Mouse (Mus musculus) adrenal gland, postnatal 14 days (tissue): ENCODE data around the gene Glis3. TPM values are rescaled to one million over a fixed set of nuclear protein-coding genes. Genes with fewer than 3 reads are reported as not detected.
A peak's percentile ranks its signal among the peaks of the same experiment; 100 is the strongest.

ENCODE experiments used
- DNase-seq: peaks from one replicate; pipeline ENCODE4 v3.0.0; 2021; ENCODE audit warnings: mixed read lengths
- total RNA-seq: library from RNA; stranded (reverse); gene quantifications from 2 replicates; pipeline ENCODE4 v1.2.3, GENCODE M21; 2021

The Glis3 gene
- total RNA-seq, 1 experiment from 2014 or later = 6.4 TPM

DNA sequence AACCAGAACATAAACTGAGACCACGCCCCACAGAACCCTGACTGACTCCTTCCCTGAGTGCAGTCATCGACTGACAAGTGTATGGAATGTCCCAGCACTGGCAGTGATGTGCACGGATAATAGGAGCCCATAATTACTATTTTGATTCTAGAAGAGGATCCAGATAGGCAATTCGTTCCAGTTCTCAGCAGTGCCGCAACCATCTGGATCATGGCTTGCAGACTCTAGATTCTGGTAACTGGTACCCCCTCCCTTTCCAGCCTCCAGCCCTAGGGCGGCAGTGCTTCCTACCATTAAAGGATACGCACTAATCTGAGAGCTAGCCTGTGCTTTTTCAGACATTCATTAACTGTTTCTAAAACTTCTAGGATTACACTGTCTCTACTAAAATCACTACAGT is 24.7 kb downstream of the Glis3 start:
- no peak for DNase-seq

DNA sequence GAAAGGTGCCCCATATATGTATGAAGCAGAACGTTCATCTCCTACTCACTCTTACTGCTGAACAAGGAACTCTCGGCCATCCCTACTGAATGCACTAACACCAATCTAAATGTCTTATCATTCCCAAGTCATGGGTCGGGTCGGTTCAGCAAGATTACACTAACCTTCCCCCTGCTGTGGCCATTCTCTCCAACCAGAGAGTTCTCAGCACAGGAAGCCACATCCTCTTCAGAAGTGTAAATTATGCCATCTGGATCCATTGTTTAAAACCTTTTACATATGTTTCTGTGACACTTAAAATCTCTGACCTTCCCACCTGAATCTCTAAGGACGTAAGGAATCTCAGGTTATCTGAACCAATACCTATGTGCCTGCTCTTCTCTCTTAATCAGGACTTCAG is 29.0 kb downstream of the Glis3 start:
- no peak for DNase-seq

DNA sequence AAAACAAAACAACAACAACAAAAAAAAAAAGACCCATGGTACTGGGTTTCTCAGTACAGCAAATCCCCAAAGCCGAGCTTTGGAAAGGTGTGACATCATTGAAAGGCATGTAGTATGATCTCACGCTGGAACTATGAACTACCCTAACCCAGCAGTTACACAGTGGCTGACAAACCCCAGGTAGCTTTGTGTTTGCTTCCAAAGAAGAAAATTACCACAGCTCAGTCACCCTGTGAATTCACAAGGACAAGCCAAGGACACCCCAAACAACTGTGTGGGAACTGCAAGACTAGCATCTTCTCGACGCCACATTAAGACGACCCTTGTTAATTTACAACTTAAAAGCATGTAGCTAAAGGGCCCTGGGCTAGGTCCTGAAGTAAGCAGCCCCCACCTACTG is 30.4 kb downstream of the Glis3 start:
- DNase-seq = no peak

DNA sequence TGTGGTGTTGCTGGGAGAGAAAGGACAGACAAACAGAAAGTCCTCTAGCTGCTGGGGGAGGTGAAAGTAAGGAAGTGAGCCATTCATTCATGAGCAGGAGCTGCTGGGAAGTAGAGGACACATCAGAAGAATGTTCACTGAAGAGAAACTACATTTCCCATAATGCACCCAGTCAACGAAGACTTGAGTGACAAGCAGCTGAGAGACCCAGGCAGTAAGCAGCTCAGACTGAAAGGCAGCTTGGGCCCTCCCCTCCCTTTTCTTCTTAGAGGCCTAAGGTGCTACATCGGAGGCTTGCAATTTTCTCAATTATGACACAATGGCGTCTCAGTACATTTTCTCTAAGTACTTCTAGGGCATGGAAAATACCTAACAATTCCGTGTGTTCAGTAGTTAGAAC is 31.0 kb downstream of the Glis3 start:
- no peak for DNase-seq

DNA sequence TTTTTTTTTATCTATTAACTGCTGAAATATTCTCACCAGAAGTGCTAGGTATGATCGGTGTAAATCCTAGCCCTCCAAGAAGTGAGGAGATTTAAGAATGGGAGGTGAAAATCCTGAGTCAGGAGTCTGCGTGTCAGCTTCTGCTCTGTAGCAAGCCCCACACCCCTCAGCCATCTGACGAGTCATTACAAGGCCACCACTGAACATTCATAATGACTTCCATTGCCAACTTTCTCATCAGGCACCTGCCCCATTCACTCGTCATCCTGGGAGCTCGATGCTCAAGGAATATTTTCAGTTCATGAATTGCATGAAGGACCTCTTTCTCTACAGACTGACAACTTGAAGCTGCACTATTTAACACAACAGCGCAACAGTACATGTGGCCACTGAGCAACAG is 32.5 kb downstream of the Glis3 start:
- DNase-seq = peak; percentile 18

DNA sequence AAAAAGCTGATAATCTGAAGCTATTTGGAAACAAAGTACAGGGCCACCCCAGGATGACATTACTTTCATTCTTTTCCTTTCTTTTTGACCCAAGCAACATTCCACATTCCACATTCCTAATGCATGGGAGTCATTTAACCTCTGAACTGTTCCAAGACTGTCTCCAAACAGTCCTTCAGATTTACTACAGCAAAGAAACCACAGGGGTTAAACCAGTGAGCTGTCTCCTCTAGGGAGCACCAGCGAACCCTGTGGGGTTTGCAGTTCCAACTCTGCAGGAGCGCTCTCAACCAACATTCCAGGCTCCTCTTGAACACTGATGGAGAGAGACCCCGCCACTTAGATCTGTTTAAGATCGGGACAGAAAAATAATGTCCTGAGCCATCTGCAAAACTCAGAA is 33.6 kb downstream of the Glis3 start:
- DNase-seq = no peak

DNA sequence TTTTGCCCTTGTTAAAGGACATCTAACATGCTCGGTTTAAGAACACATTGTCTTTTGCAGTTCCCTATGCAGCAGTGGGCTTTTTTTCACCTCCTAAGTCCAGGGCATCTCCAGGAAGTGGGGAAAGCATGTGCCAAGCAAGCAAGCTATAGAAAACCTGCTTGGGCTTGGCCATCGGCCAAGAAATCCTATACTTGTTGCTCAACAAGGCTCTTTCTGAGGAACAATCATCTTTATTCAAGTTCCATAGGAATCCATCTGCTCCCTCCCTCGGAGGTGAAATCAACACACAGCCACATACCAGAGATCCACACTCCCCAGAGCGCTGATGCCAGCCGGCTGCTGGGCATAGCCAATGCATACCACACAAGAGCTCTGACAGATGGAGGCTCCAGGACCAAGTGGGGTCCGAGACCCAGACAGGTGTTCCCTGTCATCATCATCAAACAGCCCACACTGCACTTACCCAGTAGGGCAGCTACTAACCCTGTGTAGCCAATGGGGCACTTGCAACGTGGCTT is 39.0 kb downstream of the Glis3 start:
- DNase-seq = no peak

DNA sequence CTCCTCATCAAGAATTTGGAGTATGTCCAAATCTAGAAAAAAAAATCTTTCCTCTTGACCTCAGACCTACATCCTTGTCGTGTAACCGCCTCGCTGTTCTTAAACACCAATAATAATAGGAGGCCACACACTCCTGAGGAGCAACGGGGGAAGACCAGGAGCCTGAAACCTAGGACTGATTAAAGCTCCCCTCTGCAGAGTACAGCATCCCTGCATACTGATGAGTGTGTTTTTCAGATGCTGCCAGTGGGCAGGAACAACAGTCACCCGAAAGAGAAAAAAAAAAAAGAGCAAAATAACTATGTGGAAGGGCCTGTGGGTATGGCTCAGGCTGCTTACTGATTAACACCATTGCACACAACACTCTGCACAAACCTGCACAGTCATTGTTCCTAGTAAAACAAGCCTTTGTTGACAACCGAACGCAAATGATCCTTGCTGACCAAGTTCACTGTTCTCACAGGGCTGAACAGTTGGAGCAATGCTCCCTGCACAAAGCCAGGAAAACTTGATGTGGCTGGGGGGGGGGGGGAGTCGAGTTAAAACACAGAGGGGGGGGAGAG is 43.8 kb downstream of the Glis3 start:
- no peak for DNase-seq

DNA sequence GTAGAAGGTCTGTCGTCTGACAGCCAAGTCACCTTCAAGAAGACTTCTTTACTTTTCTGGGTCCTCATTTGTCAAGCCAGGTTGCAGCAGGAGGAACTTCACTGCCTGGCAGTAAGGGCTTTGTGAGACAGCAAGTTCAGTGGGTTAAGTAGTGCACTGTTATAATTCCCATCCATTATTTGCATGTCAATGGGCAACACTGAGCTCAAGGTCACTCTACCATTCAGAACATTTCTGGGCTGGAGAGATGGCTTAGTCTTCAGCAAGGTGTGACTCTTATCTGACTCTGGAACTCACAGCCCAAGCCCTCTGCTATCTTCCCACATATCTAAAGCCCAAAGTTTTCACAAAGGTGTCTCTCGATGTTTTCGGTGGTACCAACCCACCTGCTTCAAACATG is 44.9 kb downstream of the Glis3 start:
- DNase-seq = no peak

DNA sequence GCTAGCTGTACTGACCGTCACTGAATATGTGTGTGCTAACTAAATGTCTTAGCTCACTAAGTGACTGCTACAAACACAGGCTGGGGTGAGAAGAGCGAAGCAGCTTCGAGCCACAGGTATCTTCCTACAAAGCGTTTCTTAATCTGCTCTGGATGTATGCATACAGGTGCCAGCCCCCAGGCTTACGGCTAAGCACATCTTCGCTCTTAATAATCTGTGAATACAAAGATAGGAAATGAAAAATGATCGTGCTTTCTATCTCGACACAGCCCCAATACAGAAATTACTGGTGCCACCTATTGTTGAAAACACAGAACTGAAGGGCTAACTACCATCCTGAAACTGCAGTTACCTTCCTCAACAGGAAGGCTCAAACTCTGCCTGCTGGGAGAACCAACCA is 51.5 kb downstream of the Glis3 start:
- peak; percentile 5 for DNase-seq

DNA sequence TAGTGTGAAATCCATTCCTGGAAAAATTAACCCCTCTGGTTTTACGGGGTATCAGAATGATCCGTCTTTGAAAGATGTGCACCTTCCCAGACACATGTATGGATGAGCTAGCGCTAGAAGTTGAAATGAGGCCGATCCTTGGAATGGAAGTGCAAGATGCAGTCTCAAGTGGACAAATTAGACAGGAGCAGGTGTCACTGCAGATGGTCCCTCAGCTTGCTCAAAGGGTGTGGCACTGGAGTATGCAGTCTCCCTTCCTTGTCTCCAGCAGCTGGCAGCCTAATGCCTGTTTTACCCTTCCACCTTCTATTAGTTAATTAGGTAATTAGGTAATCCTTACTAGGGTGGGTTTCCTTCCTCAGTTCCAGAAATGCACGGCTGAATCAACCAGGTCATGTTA is 53.7 kb downstream of the Glis3 start:
- no peak for DNase-seq

DNA sequence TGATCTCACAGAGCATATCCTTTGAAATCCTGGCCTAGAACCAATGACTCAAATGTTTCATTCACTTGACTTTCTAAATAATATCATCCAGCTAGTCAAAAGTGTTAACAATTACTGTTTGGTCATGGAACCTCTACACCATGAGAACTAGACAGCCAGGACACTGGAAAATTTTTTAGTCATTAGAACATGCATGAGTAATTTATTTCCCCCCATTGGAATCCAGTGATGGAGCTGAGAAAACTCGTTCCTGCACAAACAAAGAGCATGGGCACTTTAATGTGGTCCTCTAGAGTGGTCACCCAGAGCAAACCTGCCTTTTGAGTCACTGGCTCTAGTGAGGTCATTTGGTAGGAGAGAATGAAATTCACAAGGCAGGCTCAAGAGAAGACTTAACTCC is 55.3 kb downstream of the Glis3 start:
- no peak for DNase-seq

DNA sequence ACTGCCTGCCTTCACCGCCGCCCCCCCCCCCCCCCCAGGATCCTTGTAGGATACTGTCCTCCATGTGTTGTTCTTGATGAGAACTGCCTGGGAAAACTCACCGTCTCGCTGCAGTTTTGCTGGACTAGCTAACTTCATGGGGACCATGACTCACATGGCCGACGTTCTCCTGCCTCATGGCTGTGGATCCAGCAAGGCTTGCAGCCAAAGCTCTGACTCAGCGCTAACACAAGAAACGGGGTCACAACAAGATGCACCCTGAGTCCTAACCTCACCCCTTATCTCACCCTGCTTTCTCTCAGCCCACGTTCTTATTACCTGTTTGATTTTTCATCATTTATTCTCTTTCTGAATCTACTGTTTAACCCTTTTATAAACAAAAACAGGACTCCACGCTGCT is 56.2 kb downstream of the Glis3 start:
- peak; percentile 80 for DNase-seq

DNA sequence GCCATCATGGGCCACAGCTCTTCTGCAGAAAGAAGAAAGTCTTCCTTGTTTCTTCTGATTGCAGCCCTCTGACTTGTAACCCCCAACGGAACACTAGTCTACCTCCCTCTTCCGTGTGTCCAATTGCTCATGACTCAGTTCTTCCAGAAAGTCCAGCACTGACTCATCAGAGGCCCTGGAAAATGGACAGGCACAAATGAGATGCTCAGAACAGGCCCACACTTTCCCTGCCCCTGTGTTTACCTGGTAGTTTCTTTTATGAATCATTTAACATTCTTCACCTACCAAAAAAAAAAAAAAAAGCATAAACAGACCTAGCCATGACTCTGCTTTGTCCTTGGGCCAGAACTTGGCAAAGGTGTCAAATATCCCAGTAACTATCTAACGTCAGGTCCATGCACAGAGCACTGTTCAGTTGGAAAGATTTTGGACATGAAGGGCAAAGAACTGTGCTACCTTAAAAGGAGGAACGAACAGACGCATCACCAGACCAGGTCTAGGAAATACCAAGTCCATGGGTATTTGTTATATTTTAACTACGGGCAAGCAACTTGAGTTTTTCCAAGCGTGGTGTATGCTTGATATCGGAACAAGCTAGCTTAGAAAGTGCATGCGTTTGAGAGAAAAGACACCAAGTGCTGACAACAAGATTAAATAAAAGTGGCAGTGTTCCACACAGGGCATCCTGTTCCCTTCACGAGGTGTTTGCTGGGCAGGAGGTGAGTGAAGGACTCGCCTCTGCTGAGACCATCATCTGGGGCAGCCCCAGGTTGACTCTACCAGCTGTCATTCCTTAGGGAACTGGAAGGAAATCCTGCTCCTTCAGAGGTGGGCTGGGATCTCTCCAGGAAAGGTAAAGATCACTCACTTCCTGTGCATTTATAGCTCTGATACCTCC is 58.0 kb downstream of the Glis3 start:
- DNase-seq = peak; percentile 17

DNA sequence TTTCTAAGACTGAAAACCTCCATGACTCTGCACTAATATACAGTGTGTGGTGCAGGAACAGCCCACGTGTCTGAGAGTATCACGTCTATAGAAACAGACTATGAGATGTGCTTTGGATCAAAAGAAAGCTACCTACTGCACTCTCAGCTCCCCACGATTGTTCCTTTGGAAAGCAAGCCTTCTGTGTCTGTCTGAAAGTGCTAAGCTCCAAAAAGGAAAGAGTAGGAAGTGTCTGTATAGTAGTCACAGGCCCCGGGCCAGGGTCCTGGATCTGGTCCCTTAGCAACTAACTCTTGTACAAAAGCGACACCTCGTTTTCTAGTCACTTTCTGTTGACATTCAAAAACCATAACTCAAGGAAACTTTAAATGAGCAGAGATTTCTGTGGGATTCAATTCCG is 62.1 kb downstream of the Glis3 start:
- no peak for DNase-seq

DNA sequence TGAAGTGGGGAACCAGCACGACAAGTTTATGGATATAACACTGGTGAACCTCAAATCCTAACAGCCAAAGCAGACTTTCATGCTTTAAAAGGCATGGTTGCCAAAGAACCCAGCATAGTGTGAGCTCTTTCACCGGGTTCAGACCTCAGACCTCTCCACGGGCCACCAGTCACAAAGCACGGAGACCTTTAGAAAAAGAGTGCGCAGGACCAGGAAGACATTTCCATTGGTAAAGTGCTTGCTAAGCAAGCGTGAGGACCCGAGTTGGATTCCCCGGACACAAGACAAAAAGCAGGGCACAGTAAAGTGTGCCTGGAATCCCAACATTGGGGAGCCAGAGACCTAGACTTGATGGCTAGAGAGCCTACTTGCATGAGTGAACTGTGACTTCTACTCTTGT is 62.7 kb downstream of the Glis3 start:
- no peak for DNase-seq

DNA sequence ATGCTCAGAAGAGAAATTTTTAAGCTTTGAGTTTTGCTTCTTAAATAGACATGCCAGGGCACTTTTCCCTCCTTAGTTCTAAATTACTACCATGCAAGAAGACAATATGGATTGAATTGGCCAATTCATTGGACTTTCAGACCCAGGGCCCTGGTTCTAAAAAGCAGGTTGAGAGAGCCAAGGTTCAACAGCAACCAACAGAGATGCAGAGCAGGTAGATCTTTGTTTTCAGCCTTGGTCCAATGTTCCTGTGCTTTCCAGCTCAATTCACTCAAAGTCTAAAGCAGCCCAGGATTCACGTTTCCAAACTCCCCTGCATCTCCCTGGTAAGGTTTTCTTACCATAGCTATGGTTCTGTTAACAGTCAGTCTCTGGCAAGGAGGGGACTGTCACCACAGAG is 63.4 kb downstream of the Glis3 start:
- DNase-seq = no peak

DNA sequence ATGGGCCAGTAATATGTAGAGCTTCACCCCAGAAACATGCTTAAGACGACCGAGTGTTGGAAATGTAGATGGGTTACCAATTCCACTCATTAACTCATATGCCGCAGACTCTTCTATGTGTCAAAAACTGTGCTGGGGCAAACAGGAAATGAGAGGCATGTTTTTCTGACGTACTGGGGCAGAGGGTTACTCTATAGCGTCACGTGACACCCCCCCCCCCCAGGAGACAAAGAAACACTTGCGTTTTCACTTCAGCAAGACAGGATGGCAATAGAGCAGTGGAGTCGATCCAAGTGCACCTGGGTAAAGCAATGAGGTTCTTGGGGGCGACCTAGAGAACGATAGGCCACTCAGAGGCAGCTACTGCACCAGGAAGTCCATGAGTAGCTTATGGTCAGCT is 67.6 kb downstream of the Glis3 start:
- no peak for DNase-seq

DNA sequence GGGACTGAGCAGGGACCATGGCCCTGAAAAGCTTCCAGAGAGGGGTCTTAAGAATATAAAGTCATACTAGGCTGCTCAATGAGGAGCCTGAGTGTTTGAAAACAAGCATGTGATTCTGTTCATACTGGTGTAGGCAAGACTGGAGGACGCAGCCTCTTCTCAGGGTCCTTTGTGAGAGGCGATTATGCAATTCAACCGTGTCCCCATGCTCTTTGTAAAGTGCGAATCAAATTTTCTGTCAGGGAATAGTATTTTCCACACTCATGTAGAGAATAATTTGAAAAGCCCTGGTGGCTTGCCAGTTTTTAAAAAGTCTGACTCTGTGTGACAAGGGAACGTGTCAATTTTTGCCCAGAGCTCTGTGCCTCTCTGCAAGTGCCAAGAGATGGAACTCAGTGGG is 71.1 kb downstream of the Glis3 start:
- DNase-seq = no peak

DNA sequence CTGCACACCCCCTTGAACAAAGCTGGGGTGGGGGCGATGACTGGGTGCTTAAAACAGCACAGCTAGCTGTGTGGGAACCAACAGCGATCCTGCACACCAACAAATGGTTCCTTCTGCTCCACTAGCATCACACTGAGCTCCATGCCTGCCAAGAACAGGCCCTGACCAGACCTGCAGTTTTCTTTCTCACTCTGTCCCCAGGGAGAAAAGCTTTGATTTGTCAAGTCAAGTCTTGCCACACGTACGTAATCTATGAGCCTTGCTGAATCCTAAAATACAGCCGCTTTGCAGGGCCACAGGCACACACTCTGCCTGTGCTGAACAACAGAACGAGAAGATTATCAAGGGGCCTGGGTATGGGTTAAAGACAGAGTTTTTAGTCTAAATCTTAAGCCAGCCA is 71.6 kb downstream of the Glis3 start:
- DNase-seq = no peak

DNA sequence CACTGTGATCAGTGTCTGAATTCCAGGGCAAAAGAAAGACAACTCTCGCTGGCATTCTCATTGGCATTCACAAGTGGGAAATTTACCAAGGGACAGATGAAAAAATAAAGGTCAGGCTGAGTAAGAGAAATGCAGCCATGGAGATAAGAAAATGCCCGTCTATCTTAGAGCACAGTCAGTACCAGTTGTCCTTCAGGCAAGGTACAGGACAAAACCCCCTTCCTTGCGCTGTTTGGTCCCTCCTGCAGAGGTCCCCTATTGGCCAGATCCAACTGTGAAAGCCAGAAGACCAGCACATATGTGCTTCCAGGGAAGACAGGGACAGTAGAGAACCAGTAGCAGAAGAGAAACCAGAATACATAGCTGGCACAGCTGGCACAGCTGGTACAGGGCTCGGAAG is 79.0 kb downstream of the Glis3 start:
- peak; percentile 56 for DNase-seq

DNA sequence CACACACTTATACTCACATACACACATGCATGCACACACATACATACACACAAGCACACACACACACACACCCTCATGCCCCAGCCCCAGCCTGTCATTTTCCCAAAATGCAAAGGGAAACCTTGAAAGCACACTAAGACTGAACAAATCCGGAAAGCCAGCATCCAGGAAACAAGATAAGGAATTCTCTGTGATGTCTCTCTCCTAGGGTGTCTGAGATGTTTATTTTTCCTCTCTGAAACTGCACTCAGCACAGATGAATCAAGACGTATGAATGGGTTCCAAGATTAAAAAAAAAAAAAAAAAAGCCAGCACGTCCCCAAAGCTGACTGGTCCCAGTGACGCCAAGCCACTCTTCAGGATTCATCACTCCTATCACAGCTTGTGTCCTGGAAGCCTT is 85.7 kb downstream of the Glis3 start:
- no peak for DNase-seq

DNA sequence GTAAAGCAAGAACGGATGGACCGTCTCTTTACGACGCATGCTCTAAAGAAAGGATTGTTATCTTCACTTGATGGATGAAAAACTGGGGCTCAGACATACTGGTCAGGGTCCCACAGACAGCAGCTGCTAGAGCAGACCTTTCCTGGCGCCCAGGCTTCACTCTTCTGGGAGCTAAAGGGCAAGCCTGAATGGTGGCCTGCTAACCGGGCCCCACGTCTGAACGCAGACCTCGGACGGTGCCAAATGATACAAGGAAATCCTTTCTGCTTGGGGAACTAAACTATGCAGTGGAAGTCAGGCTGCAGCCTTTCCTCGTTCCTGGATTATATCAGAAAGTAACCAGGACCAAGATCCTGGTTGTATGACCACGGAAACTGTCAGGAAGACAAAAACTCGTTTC is 86.9 kb downstream of the Glis3 start:
- no peak for DNase-seq
